Mouse (Mus musculus): Measurements from ENCODE around the gene Prrx2. TPM values are rescaled to one million over a fixed set of nuclear protein-coding genes. Genes with fewer than 3 reads are reported as not detected.

Gene Prrx2
- polyA plus RNA-seq (2014; fragmentation: Illumina TruSeq; extraction: RNeasy Lipid Tissue Mini Kit (QIAGEN cat#74804); ENCODE audit: low read depth, low replicate concordance) = 1.5 TPM

GRCm38 (mm10) chr2:30834373-30835022 is at the start of gene Prrx2:
Gene Prrx2, plus strand, starts transcription at chr2:30834972.

GRCm38 (mm10) chr2:30803604-30804003 is 31.2 kb upstream of the Prrx2 start, which contains the start of gene 1700001O22Rik:
Gene 1700001O22Rik, minus strand, starts transcription at chr2:30803661.

GRCm38 (mm10) chr2:30807648-30808295 is 27.0 kb upstream of the Prrx2 start, which contains the start of gene Ntmt1:
Gene Ntmt1, plus strand, starts transcription at chr2:30807826.

DNA sequence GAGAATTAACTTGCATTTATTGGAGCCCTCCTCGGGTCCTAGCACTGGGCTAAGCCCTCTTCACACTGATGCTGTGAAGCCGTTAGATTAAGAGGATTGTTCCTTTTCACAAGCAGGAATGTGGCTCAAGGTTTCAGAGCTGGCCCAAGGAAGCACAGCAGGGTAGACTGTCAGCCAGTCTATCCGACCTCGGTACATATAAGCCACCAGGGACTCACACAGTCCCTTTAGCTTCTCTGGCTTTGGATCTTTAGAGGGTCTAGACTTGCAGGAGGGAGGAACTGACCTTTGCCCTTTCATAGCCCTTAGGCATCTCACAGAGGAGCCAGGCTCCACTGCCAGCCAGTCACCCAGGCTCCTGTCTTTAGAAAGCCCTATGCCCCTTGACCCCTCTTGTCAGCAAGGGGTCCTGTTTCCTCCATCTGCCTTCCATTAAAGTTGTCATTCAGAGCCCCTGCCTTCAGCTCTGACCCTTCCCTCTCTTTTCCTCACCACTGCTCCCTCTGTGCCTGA is 4.4 kb upstream of the Prrx2 start, which contains the start of gene Asb6:
Asb6 (minus strand) TSS at position 51 of the 513 bp plus-strand sequence.

GRCm38 (mm10) chr2:30929483-30930045 is 94.8 kb downstream of the Prrx2 start, which contains the start of gene Ptges:
Gene Ptges, minus strand, starts transcription at chr2:30929863.

Other genes with a start within 250 kb of the Prrx2 start
- gene Cstad, start 239.9 kb upstream of the Prrx2 start, polyA plus RNA-seq (2014; fragmentation: Illumina TruSeq; extraction: RNeasy Lipid Tissue Mini Kit (QIAGEN cat#74804); ENCODE audit: low read depth, low replicate concordance) = 1.0 TPM
- gene 1700001O22Rik, start 31.3 kb upstream of the Prrx2 start, polyA plus RNA-seq (2014; fragmentation: Illumina TruSeq; extraction: RNeasy Lipid Tissue Mini Kit (QIAGEN cat#74804); ENCODE audit: low read depth, low replicate concordance) = 0.94 TPM
- 24.4 TPM for gene Ntmt1, start 27.1 kb upstream of the Prrx2 start, polyA plus RNA-seq (2014; fragmentation: Illumina TruSeq; extraction: RNeasy Lipid Tissue Mini Kit (QIAGEN cat#74804); ENCODE audit: low read depth, low replicate concordance)
- gene Asb6, start 4.6 kb upstream of the Prrx2 start, polyA plus RNA-seq (2014; fragmentation: Illumina TruSeq; extraction: RNeasy Lipid Tissue Mini Kit (QIAGEN cat#74804); ENCODE audit: low read depth, low replicate concordance) = 8.7 TPM
- gene Ptges, start 94.9 kb downstream of the Prrx2 start, polyA plus RNA-seq (2014; fragmentation: Illumina TruSeq; extraction: RNeasy Lipid Tissue Mini Kit (QIAGEN cat#74804); ENCODE audit: low read depth, low replicate concordance) = 2.0 TPM
- gene Tor1b, start 118.0 kb downstream of the Prrx2 start, polyA plus RNA-seq (2014; fragmentation: Illumina TruSeq; extraction: RNeasy Lipid Tissue Mini Kit (QIAGEN cat#74804); ENCODE audit: low read depth, low replicate concordance) = 28.6 TPM
- gene Tor1a, start 133.0 kb downstream of the Prrx2 start, polyA plus RNA-seq (2014; fragmentation: Illumina TruSeq; extraction: RNeasy Lipid Tissue Mini Kit (QIAGEN cat#74804); ENCODE audit: low read depth, low replicate concordance) = 17.3 TPM
- gene BC005624, start 147.2 kb downstream of the Prrx2 start, polyA plus RNA-seq (2014; fragmentation: Illumina TruSeq; extraction: RNeasy Lipid Tissue Mini Kit (QIAGEN cat#74804); ENCODE audit: low read depth, low replicate concordance) = 32.4 TPM
- 39.1 TPM for gene Usp20, start 147.3 kb downstream of the Prrx2 start, polyA plus RNA-seq (2014; fragmentation: Illumina TruSeq; extraction: RNeasy Lipid Tissue Mini Kit (QIAGEN cat#74804); ENCODE audit: low read depth, low replicate concordance)

Data from heart, adult 10 weeks (tissue).